Mouse (Mus musculus): Measurements from ENCODE around the gene Cfdp1. TPM values are rescaled to one million over a fixed set of nuclear protein-coding genes. Genes with fewer than 3 reads are reported as not detected.

Cfdp1 gene
- total RNA-seq, 2 experiments from 2014 or later = 62.8 to 100 TPM

DNA sequence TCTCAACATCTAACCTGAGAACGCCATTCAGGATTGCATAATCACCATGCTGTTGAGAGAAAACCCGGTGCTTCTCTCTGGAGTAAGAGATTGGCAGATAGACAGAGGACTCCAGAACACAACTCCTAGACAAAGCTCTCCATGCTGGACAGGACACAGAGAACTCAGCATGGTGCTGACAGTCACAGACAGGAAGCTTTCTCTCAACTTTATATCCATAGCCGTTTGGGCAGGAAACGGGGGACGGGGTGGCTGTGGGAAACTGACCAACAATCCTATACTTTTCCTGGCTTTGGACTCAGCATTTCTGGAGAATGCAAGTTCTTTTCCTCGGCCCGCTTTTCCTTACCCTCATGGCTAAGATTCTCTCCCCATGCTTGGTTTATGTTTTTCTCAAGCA is 51.8 kb downstream of the Cfdp1 start:
- ATAC-seq (ENCODE audit: poor library complexity, severe bottlenecking) = no peak

DNA sequence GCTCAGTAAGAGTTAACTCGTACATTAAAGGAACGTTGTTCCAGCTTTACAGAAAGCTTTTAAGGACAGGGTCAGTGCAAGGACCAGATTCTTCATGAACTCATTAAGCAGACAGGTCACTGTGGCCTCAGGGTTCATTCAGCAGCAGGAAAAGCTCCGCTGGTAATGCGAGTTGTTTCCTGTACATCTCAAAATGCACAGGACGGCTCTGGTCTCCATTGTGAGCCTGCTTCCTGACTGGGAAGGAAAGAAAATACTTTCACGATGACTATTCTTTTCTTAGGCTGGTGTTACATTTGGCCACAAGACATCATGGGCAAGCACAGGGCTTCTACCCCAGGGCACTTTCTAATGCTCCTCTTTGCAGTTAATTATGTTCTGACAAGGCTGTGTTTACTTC is 52.6 kb downstream of the Cfdp1 start:
- no peak for ATAC-seq (ENCODE audit: poor library complexity, severe bottlenecking)

DNA sequence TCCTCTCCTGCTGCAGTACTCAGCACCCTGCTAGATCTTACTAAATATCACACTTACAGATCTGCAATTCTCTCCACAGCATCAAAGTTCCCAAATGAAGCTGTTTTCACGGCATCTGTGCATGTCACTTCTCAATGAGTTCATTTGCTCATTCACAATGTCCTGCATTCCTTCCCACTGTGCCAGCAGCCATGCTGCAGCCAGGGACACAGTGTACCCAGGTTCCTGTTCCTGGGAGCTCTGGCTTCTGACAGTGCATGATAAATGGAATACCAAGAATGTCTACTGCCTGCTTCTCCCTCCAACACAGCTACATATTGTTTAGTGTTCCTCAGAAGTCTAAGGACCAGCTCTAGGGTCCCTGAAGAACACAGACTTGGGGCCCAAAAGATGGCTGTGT is 57.6 kb downstream of the Cfdp1 start:
- no peak for ATAC-seq (ENCODE audit: poor library complexity, severe bottlenecking)

DNA sequence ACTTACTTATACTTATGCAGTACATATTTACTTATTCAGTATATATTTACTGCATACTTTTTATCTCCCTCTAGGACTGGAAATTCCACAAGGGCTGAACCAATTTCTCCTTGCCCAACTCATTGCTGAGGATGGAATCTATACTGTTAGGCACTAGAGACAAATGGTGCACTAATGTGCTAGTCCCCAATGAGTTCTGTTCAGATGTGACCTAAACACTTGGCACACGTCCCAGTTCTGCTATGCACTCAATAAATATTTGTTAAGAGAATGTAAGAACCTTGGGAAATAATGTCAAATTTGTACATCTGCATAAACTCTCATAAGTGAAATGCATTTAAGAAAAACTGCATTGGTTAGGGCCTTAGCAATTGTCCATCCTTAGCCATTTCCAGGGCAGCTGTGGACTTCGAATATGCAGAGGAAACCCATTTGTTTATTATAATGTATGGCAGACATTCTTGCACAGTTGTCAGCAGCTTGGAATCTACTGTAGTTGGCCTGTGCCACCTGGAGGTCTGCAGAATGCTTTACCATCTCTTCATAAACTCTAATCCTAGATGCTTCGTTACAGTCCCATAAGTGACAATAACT is 60.7 kb downstream of the Cfdp1 start:
- no peak for ATAC-seq (ENCODE audit: poor library complexity, severe bottlenecking)

DNA sequence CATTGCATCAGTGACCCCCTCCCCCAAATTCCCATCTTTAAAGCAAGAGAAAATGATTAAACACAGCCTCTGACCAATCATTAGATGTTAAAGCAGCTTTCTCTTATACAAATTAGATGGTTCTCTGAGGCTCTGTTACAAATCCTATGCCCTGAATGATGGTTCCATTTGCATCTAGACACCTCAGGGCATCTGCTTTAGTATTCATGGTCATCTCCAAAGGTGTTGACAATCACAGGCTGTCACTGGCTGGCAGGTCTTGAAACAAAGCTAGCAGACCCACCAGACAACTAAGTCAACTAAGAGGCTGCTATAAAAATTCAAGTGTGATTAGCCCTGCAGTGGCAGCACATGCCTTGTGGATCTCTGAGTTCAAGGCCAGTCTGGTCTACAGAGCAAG is 64.5 kb downstream of the Cfdp1 start:
- ATAC-seq (ENCODE audit: poor library complexity, severe bottlenecking) = no peak

DNA sequence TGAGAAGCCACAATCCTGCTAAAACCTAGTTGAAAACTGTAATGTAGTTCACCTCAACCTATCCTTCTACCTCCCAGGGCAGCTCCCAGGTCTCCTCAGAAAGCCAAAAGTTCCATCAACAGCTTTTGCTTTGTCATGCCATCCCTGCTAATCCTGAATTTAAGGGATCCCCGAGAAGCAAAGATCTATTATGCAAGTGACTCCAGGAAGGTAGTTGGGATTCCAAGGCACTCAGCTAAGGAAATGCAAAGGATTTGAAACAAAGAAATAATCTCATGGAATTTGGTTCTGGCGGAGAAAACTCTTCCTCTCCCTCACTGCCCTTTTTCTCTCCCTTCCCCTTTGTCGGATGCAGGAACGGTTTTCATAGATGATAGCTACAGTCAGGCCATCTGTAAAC is 64.9 kb downstream of the Cfdp1 start:
- no peak for ATAC-seq (ENCODE audit: poor library complexity, severe bottlenecking)

DNA sequence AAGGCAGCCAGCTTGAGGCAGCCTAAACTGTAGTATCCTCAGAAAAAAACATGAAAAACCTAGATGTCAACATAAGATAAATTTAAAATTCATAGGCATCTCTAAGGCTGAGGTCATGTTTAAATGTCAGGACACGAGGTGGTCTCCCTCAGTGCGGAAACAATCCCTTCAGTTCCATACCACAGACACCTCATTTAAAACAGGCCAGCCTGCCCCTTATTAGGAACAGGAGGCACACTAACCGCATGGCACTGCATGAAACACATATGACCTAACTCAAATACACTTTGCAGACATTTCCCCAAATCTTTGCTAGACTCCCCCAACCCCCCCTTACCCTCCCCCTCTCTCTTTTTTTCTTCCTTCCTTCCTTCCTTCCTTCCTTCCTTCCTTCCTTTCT is 65.6 kb downstream of the Cfdp1 start:
- no peak for ATAC-seq (ENCODE audit: poor library complexity, severe bottlenecking)

DNA sequence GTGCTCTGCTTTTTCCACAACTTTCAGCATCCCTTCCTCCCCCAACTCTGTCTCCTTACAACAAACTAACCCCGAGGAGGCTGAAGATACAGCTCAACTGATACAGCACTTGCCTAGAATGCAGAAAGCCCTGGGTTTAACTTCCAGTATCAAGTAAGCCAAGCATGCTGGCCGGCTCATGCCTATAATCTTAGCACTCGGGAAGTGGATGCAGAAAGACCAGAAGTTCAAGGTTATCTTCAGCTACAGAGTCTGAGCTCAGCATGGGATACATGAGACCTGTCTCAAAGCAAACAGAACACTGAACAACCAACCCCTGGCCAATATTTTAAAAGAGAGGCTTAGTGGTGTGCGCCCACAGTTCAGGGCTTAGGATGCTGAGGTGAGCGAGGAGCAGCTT is 66.0 kb downstream of the Cfdp1 start:
- no peak for ATAC-seq (ENCODE audit: poor library complexity, severe bottlenecking)

DNA sequence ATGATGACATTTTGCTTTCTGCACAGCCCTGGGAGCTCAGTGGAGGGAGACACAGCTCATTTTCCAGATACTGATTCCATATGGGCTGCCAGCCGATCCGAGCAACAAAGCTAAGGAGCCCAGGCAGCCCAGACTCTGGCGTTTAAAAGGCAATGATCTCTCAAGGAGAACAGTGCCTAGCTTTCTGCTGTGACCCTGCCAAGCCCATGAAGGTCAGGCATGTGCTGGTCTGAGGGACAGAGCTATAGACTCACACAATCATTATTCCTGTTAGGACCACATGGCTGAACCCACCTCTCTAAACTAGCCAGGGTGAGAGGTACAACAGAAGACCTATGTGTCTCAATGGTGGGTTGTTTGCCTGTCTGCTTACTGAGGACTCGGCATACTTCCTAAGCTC is 66.4 kb downstream of the Cfdp1 start:
- no peak for ATAC-seq (ENCODE audit: poor library complexity, severe bottlenecking)

DNA sequence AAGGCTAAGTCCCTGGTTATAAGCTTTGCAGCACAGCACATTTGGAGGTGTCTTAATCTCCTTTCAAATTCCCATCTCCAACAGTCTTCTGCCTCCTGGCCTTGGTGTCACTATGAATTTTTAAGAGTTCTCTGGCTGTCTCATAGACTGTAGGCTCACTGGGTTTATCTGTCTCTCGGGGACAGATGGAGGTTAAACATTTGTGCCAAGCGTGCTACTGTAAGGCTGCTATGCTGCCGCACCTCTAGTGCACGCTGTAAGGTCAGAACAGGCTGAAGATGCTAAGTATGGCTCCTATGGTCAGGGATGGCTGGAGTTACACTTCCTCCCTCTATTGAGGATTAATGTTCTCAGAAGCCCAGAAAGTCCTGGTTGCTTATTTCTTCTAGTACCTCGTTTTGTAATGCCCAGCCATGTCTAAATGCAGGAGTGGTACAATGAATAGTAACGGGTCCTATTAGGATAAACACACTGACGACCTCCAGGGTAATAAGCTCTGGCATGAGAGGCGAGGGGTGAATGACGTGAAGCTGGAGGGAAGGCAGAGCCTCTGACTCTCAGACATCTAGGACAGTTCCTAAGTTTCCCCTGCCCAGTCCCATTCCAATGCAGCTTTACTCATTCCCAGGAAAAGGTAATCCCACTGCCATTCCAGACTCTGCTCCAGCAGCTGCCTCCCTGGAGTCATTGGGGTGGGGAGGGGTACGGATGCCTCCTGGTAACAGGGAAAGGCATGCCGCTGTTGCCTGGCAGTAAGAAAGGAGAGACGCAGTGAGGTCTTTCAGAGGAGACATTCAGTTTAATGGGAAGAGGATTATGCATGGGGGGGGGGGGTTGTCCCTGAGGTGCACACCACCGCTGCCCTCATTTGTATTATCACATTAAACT is 67.1 kb downstream of the Cfdp1 start:
- no peak for ATAC-seq (ENCODE audit: poor library complexity, severe bottlenecking)

DNA sequence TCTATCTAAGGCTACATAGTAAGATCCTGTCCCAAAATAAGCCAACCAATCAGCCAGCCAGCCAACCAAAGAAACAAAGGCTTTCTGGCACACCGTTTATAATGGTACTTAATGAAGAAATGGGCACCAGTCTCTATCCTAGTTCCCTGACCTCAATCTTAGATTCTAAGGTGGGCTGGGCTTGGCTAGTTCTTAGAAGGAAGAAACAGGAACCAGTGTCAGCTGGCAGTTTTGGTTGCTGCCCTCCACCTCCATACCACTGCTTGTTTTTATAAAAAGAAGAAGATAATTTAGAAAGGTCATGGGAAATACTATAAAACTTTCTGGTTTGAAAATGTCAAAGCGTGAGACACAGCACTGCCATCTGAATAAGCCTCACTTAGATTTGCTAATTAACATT is 68.0 kb downstream of the Cfdp1 start:
- ATAC-seq (ENCODE audit: poor library complexity, severe bottlenecking) = no peak

DNA sequence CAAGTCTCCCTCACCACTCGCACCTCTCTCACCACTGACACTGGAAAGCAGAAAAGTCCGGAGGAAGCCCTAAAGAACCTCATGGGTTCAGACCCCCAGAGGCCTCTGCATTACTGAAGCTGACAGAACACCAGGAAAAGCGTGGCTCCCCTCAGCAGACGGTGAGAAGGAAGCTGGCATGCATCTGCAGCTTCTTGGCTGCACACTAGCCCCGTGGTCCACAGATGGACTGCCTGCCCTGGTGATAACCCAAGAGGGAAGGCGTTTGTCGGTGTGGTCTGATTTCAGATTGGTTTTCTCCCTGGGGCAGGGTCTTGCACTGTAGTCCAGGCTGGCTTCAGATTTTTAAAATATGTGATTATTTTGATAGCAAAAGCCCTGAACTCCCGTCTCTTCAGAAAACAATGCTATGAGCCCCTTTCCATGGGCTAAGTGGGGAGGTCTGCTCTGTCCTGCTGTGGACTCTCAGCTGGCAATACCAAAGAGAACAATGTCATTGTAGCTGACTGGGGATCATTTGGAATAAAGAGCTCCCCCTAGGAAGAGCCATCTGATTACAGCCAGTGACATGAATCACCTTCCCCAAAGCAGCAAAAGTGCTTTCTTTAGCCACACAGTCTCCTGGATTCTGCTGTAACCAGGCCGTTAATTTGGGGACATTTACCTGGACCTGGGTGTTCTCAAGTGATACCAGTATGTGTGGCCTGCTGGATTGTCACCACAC is 71.3 kb downstream of the Cfdp1 start:
- ATAC-seq (ENCODE audit: poor library complexity, severe bottlenecking) = no peak

DNA sequence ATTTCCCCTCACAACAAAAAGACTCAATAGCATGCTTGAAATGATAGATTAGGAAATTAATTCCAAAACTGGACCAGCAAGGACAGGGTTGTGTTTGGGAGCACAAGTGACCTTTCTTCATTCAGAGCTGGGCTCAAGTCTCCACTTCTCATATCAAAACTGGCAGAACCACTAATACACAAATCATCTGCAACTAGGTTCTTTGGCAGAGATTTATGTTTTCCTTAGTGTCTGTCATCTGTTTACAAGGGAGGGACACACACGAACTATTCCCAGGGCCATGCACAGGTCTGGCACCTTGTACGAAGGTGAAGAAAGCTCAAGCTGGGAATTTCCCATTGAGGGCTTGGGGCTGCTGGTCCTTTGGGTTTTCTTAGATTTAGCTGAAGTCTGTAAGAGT is 71.9 kb downstream of the Cfdp1 start:
- ATAC-seq (ENCODE audit: poor library complexity, severe bottlenecking) = no peak

DNA sequence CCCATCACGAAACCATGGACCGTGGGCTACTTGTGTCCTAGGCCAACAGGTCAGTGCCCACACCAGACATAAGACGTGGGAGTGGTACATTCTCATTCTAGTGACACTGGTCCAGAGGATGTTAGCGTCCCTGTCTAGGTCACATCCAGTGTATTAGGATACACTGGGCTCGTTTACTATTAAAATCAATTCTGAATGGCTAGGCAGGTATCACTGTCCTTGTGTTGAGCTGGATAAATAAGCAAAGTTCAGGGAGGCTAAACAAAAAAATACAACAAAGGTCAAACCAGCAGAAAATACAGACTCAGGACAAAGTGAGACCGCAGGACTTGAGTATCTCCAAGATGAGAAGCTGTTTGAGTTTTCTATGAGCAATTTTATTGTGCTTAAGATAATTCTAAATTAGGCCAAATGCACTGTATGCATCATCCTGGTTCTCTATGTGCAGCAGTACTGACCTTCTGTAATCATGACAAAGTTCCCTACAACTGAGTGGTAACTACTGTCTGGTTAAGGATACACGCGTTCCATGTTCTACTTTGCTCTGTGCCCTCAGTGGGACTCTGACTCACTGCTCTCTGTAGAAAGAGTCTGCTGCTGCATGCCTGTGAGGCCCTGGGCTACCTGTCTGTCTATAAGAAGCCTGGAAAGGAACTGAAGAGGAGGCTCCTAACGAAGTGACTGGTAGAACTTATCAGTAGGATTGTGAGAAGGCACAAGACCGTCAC is 73.2 kb downstream of the Cfdp1 start:
- ATAC-seq (ENCODE audit: poor library complexity, severe bottlenecking) = no peak

DNA sequence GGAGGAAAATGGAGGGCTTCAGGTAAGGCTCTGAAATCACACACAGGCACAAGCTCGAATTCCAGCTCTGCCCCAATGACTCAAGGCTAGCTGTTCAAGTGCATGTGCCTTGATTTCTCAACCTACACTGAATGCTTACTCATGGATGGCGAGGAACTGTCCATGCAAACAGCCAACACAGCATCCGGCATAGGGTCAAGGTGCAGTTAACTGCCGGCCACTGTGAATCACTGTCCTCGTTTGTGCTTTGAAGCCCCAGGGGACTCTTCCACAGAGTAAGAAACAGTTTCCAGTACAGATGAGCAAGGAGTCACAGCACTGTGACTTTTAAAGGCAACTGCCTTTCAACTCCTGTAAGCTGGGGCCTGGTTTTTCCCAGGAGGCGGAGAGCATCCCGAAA is 74.4 kb downstream of the Cfdp1 start:
- no peak for ATAC-seq (ENCODE audit: poor library complexity, severe bottlenecking)

DNA sequence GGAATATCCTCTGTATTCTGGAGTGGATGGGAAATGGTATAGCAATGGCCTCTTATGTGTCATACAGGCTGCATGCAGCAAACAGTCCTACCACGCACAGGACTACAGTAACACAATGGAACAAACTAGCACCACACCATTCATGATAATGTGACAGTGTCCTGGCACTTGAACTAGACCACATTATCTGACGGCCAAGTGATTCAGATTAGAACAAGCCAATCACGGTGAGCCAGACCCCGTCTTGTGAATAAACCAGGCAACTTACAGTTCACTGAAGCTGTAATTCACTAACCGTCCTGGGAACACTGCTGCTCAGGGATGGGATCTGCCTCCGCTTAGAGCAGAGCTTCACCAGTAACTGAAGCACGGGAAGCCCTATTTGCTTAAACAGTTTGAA is 75.3 kb downstream of the Cfdp1 start:
- ATAC-seq (ENCODE audit: poor library complexity, severe bottlenecking) = no peak

DNA sequence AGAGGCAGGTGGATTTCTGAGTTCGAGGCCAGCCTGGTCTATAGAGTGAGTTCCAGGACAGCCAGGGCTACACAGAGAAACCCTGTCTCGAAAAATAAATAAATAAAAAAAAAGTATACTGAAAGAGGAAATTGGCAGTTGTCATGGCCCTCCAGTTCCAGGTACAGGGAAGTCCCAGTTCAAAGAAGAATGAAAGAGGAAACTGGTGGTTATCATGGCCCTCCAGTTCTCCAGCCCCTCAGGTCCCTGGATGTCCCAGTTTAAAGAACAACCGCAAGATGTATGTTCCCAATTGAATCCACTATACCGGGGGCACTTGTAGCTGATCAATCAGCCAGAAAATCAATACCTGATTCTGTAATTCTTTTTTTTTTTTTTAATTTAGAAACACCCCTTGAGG is 77.6 kb downstream of the Cfdp1 start:
- no peak for ATAC-seq (ENCODE audit: poor library complexity, severe bottlenecking)

DNA sequence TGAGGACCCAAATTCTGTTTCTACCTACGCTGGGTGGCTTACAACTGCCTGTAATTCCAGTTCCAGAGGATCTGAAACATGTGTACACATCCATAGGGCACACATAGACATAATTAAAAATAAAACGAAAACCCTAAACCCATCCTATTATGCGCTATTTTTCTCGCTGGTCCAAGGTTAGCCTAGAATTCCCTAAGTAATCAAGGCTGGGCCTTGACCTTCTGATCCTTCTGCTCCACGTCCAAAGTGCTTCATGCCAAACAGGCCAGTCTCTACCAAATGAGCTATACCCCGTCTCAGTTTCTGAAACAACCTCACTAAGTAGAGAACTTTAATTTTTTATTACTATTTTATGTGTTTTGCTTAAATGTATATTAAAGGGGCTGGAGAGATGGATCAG is 78.3 kb downstream of the Cfdp1 start:
- ATAC-seq (ENCODE audit: poor library complexity, severe bottlenecking) = no peak

DNA sequence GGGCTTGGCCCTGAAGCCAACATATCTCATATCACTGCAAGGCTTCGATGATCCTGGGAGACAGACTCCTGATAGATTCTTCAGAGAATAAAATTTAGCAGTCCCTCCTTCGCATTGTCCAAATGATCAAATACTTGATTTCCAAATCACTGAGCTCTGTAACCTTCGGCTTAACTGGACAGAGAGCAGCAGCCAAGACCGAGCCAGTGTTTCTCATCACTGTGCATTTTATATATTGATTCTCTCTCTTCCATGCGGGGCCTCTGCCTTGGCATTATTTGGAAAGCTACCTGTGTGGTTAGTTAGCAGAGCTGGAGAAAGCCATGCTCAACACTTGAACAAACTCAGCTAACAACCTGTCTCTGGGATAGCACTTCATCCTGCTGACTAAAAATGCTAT is 80.6 kb downstream of the Cfdp1 start:
- ATAC-seq (ENCODE audit: poor library complexity, severe bottlenecking) = no peak

DNA sequence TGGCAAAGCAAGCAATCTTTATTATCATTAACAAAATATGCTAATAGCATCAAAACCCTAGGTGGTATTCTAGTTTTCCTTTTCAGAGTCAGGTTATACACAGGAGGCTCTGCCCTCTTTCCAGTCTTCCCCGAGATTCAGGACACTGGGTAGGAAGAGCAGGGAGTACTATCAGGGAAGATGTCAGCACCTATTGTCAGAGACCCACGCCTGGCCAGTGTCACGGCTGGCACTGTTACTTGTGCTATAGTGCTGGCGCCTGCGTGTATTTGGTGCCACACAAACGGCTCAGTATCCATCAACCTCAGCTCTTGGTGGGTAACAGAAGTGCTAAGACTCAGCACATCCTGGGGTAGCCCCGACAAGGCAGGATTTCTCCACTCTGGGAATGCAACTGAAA is 81.0 kb downstream of the Cfdp1 start:
- no peak for ATAC-seq (ENCODE audit: poor library complexity, severe bottlenecking)

DNA sequence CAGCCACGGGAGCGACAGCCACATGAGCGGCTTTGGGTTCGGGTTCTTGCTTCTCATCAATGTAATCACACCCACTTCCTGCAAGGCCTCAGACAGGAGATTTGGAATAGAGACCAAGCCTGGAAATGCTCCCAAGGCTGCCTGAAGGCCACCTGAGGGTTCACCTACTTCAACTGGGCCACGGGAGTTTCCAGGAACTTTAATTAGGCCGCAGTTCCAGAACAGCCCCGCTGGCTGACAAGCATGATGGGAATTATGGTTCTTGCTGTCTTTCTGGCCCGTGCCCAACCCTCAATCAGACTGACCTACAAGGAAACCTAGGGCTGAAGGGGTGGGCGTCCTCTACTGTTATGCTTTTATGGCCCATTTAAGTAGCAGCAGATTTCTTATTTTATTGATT is 82.0 kb downstream of the Cfdp1 start:
- no peak for ATAC-seq (ENCODE audit: poor library complexity, severe bottlenecking)
